Mouse (Mus musculus) kidney, postnatal 4 days (tissue): ENCODE data around the gene Pnma1.

ENCODE experiments used
- DNase-seq, 2 experiments: peaks; one replicate each; pipeline ENCODE4 v3.0.0; 2021; ENCODE audit warnings: mixed read lengths in 2 of 2

Pnma1 gene

DNA sequence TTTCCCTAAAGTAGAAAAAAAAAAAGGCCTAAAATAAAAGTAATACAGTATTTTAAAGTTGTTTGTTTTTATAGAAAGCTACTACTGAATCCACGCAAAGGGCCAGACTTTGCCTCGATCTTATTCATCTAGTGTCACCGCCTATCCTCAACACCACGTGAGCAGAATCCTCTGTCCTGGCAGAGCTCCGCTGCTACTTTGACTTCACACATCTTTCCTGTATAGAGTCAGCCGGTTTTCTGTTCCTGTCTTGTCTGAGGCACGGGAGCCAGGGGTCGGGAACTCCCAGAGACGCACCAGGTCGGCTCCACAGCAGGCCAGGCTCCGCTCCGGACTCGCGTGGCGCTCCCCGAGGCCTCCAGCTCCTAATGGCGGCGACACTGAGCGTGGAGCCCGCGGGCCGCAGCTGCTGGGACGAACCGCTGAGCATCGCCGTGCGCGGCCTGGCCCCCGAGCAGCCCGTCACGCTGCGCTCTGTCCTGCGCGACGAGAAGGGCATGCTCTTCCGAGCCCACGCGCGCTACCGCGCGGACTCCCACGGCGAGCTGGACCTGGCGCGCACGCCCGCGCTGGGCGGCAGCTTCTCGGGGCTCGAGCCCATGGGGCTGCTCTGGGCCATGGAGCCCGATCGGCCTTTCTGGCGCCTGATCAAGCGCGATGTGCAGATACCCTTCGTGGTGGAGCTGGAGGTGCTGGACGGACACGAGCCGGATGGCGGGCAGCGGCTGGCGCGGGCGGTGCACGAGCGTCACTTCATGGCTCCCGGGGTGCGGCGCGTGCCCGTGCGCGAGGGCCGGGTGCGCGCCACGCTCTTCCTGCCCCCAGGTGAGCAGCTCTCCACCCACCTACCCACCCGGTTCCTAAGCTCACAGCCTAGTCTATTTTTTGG is 47.4 kb downstream of the Pnma1 start, which contains the start of gene Acot6:
Gene Acot6 (plus strand): TSS at position 51 of the 889 bp plus-strand sequence.
- DNase-seq, result peak; percentile 65 to 77

DNA sequence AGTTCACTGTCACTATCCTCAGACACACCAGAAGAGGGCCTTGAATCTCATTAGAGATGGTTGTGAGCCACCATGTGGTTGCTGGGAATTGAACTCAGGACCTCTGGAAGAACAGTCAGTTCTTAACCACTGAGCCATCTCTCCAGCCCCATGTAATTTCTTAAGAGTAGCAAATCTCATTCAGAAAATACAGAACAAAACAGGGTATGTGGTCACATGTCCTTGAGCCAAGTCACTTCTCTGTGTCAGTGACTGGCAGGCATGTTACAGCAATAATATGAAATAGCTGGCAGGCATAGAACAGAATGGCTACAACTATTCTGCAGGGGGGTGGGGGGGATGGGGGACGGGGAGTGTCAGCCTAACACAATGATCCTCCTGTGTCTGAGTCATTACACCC is 48.2 kb downstream of the Pnma1 start:
- no peak for DNase-seq

DNA sequence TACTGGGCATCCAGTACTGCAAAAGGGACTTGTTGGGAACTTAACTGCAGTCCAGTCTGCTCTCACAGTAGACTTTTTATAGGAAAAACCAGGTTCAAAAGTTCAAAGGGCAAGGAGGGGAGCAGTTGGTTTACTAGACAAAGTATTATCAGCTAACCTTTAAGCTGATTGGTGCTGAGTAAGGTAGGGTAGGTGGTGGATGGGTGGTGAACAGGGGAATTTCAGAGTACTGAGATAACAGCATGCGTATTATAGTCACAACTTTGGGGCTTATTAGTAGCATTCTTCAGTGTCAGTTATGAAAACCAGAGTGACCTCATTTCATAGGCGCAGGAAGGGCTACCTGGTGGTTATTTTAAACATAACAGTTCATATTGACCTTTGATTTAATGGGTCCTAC is 48.7 kb downstream of the Pnma1 start:
- no peak for DNase-seq
